8 mouse cellular contexts compared by ENCODE assay signal in the genomic region with DNA sequence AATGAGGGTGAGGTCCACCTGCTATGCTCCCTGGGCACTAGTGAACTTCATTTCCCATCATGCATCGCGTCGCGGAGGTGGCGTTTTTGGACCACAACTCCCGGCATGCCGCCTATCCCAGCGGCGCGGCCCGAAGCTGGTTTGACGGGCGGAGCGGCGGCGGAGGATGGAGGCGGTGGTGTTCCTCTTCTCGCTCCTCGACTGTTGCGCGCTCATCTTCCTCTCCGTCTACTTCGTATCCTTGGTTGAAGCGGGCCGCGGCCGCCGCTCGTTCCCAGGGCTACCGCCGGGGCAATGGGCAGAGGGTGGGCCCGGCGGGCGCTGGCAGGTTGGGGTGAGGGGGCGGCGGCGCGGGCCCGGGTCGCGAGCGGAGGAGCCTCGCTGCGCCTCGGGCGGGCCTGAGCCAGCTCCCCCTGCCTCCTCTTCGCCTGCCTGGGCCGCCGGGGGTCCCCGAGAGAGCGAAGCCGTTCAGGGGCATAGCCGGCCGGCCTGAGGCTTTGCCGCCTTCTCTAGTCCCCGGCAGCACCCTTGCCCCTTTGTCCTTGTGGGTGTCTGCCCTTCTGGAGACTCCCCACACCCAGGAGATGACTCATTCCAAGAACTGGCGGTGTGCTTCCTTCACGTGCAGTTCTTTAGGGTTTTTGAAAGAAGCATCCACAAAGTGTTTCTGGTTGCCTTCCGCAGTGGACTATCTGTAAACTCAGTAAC. TPM values are rescaled to one million over a fixed set of nuclear protein-coding genes. Genes with fewer than 3 reads are reported as not detected.
DNase-seq lines count a peak whose midpoint lies in the region; ATAC-seq and TF ChIP-seq lines count a peak whose summit lies in the region.

No protein-coding gene starts in this region.

- ATAC-seq in forebrain, embryonic 13.5 days: peak; percentile 97
- ATAC-seq in neural tube, embryonic 15.5 days (ENCODE audit: low FRiP score): peak; percentile 91

- H3K27me3 ChIP-seq in E14TG2a.4 (ENCODE audit: insufficient read depth, low read length): no peaks in the 10 kb centered on the region
- no peaks in the 10 kb centered on the region for H3K27me3 ChIP-seq in forebrain, embryonic 13.5 days
- H3K27me3 ChIP-seq in neural tube, embryonic 15.5 days (replicated peaks): no peaks in the 10 kb centered on the region

- H3K4me3 ChIP-seq in E14TG2a.4 (replicated peaks; ENCODE audit: low read length): peak overlapping the region; percentile 93
- H3K4me3 ChIP-seq in forebrain, embryonic 13.5 days: peak overlapping the region; percentile 55
- H3K4me3 ChIP-seq in neural tube, embryonic 15.5 days (replicated peaks): peak overlapping the region; percentile 80

- H3K4me2 ChIP-seq in forebrain, embryonic 13.5 days: peak overlapping the region; percentile 72
- H3K4me2 ChIP-seq in neural tube, embryonic 15.5 days: peak overlapping the region; percentile 59

- no peaks in the 10 kb centered on the region for H3K9me3 ChIP-seq in E14TG2a.4 (ENCODE audit: low read length)
- H3K9me3 ChIP-seq in forebrain, embryonic 13.5 days (replicated peaks): no peaks in the 10 kb centered on the region
- H3K9me3 ChIP-seq in neural tube, embryonic 15.5 days (replicated peaks): no peaks in the 10 kb centered on the region

- peaks cover 70% of the 10 kb centered on the region for H3K4me1 ChIP-seq in E14TG2a.4 (replicated peaks; ENCODE audit: low read depth, low read length)
- peaks cover 31% of the 10 kb centered on the region for H3K4me1 ChIP-seq in forebrain, embryonic 13.5 days
- H3K4me1 ChIP-seq in neural tube, embryonic 15.5 days: peaks cover 26% of the 10 kb centered on the region

- peak; percentile 90 for DNase-seq in c-Kit-positive CD71-positive TER-119-positive erythroid progenitor cells, embryonic 14.5 days (ENCODE audit: low spot score)
- DNase-seq in heart, postnatal 14 days: peak; percentile 91 to 93
- DNase-seq in layer of hippocampus, adult 11-12 months (ENCODE audit: low spot score): peak; percentile 93
- DNase-seq in lung, adult 18-20 months: peak; percentile 90 to 93
- DNase-seq in testis, postnatal 14 days (ENCODE audit: low spot score): peak; percentile 92

- H3K36me3 ChIP-seq in E14TG2a.4 (ENCODE audit: insufficient read depth, low read length): peaks cover 28% of the 10 kb centered on the region
- peaks cover 22% of the 10 kb centered on the region for H3K36me3 ChIP-seq in forebrain, embryonic 13.5 days (ENCODE audit: poor library complexity, severe bottlenecking)
- H3K36me3 ChIP-seq in neural tube, embryonic 15.5 days: peaks cover 9% of the 10 kb centered on the region; the same call in 1 of the 2 replicates

- H3K27ac ChIP-seq in forebrain, embryonic 13.5 days: peak overlapping the region; percentile 86
- H3K27ac ChIP-seq in neural tube, embryonic 15.5 days (replicated peaks): peak overlapping the region; percentile 89

- WGBS in forebrain, embryonic 13.5 days: 1% methylated on average over 57 of the region's 59 CpGs
- WGBS in neural tube, embryonic 15.5 days: under 1% methylated on average over 59 of the region's 59 CpGs

- H3K9ac ChIP-seq in forebrain, embryonic 13.5 days: peak overlapping the region; percentile 84
- H3K9ac ChIP-seq in neural tube, embryonic 15.5 days (replicated peaks): peak overlapping the region; percentile 90

- TF ChIP-seq CTCF in E14TG2a.4 (conservative IDR thresholded peaks at IDR 0.05; ENCODE audit: low read length): no peak

- intact Hi-C loops in heart, postnatal 14 days (cut with DNase I): no loop called here

RNA-seq across cellular contexts. Expression of a gene that starts 6.5 kb away (rescaled TPM):
- 94.9 and 99.5 TPM in 2 replicates for polyA plus RNA-seq in forebrain, embryonic 13.5 days (2015; fragmentation: Nextera tagmentation; extraction: Ambion mirVana)
- total RNA-seq in heart, postnatal 14 days (2021): 10 to 100 TPM; 41.6 to 48.6 TPM
- polyA plus RNA-seq in neural tube, embryonic 15.5 days (2015; fragmentation: Nextera tagmentation; extraction: Ambion mirVana): 52.7 and 66.7 TPM in 2 replicates

RNA-seq across cellular contexts. Expression of a gene that starts 7.0 kb away (rescaled TPM):
- 41.7 and 44.1 TPM in 2 replicates for polyA plus RNA-seq in forebrain, embryonic 13.5 days (2015; fragmentation: Nextera tagmentation; extraction: Ambion mirVana)
- total RNA-seq in heart, postnatal 14 days (2021): 1 to 10 TPM; 9.7 TPM
- polyA plus RNA-seq in neural tube, embryonic 15.5 days (2015; fragmentation: Nextera tagmentation; extraction: Ambion mirVana): 38.4 and 45.3 TPM in 2 replicates

Comparison
In these comparisons a context has a peak if more than half of its experiments do, and no peak if none do; other contexts are left out.
1. Peak in every context shown above with its lines: DNase-seq, ATAC-seq, H3K4me3 ChIP-seq and H3K27ac ChIP-seq.